Mouse (Mus musculus): ENCODE data around the gene Gmeb2. TPM values are rescaled to one million over a fixed set of nuclear protein-coding genes. Genes with fewer than 3 reads are reported as not detected.

Gene Gmeb2
- polyA plus RNA-seq, 1 experiment = 28.7 TPM

- WGBS = under 1% methylated on average over 42 of the region's 71 CpGs
- peaks cover 7% of the 10 kb centered on the region; the same call in 1 of the 2 replicates for H3K4me1 ChIP-seq (ENCODE audit: control insufficient read depth, insufficient read depth, low read length)
Observed at GRCm38 (mm10) chr2:181287338-181287957, 387 bp downstream of the Gmeb2 start.

DNA sequence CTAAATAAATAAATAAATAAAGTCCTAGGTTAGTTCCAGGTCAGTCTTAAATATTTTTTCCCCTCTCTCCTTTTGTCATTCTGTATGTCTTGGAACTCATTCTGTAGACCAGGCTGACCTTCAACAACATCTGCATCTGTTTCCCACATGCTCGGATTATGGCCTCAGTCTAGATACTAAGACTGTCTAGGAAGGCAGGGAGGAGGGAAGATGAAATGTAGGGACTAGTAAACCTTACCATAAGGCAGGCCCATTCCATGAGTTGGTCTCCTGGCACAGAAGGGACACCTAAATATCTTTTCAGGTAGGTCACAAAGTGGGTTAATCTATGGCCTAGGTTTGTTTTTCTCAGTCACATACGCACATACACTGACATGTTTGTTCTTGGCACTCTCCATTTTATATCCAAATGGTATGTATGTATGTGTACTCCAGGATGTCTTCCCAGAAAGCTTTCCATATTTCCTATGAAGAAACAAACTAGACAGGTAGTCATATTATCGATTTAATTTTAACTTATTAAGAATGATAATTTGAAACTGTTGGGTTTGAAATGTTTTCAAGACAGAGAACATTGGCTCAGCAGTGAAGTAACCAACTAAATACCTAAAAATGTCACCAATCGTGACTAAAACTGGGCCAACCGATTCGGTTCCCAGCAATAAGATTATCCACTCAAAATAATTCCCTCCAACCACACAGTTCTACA, 1.1 kb downstream of the Gmeb2 start:
- no peak for TF ChIP-seq POLR2A (IDR thresholded peaks at IDR 0.05; ENCODE audit: borderline replicate concordance, control insufficient read depth, low read depth, low read length)
- no peak for TF ChIP-seq CTCF (IDR thresholded peaks at IDR 0.05; ENCODE audit: control insufficient read depth, insufficient read depth, low read length)
- peaks cover 7% of the 10 kb centered on the region; the same call in 1 of the 2 replicates for H3K4me1 ChIP-seq (ENCODE audit: control insufficient read depth, insufficient read depth, low read length)
- WGBS = 39% methylated on average over 6 of the region's 6 CpGs

More at GRCm38 (mm10) chr2:181287338-181287957, 387 bp downstream of the Gmeb2 start:
- TF ChIP-seq POLR2A (IDR thresholded peaks at IDR 0.05; ENCODE audit: borderline replicate concordance, control insufficient read depth, low read depth, low read length) (peak; percentile 90; the same call in 1 of the 2 replicates), CTCF (IDR thresholded peaks at IDR 0.05; ENCODE audit: control insufficient read depth, insufficient read depth, low read length) (no peak)
- Histone ChIP-seq H3K27ac (ENCODE audit: control insufficient read depth, insufficient read depth, low read depth, low read length, poor library complexity) (peak overlapping the region; percentile 98), H3K4me3 (replicated peaks; ENCODE audit: control insufficient read depth, low read depth, low read length) (peak overlapping the region; percentile 92)

DNA sequence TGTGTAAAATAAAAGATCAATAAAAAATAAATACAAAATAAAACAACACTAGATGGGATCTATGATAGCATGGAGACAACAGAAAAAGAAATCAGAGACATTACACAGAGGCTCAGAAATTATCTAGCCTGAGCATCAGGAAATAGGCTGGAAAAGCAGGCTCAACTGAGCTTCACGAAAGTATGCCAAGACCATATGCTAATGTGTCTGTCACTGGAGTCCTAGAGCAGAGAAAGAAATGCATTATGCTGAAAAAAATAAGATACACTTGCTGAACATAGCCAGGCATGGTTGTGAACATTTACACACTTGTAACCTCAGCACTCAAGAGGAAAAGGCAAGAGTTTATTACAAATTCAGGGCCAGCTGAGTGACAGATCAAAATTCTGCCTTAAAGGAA, 7.9 kb downstream of the Gmeb2 start:
- Histone ChIP-seq H3K4me1 (ENCODE audit: control insufficient read depth, insufficient read depth, low read length) (no peaks in the 10 kb centered on the region), H3K27ac (ENCODE audit: control insufficient read depth, insufficient read depth, low read depth, low read length, poor library complexity) (no peak overlapping the region), H3K4me3 (replicated peaks; ENCODE audit: control insufficient read depth, low read depth, low read length) (no peak overlapping the region)
- WGBS = 78% methylated on average over 1 of the region's 1 CpGs
- TF ChIP-seq POLR2A (IDR thresholded peaks at IDR 0.05; ENCODE audit: borderline replicate concordance, control insufficient read depth, low read depth, low read length) (no peak), CTCF (IDR thresholded peaks at IDR 0.05; ENCODE audit: control insufficient read depth, insufficient read depth, low read length) (no peak)

More for the DNA sequence above, 1.1 kb downstream of the Gmeb2 start:
- peak overlapping the region; percentile 98 for H3K27ac ChIP-seq (ENCODE audit: control insufficient read depth, insufficient read depth, low read depth, low read length, poor library complexity)
- peak overlapping the region; percentile 92 for H3K4me3 ChIP-seq (replicated peaks; ENCODE audit: control insufficient read depth, low read depth, low read length)

DNA sequence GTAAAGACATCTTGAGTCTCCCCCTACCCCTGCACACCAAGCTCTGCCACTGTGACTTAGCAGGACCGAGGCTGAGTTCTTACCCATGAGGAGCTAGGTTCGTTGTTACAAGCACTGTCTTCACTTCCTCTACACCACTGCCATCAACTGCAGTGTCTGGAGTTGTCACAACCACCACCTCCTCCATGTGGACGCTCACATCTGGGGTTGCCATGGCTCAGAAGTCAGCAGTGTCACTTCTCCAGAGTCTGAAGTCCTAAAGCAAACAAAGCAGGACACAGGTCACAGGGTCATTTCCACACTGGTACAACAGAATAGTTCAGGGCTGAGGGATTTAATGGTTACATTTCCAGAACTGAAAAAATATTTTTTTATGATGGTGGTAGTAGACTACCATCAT, 10.0 kb downstream of the Gmeb2 start:
- Histone ChIP-seq H3K27ac (ENCODE audit: control insufficient read depth, insufficient read depth, low read depth, low read length, poor library complexity) (no peak overlapping the region), H3K4me1 (ENCODE audit: control insufficient read depth, insufficient read depth, low read length) (no peaks in the 10 kb centered on the region), H3K4me3 (replicated peaks; ENCODE audit: control insufficient read depth, low read depth, low read length) (no peak overlapping the region)
- WGBS = 55% methylated on average over 3 of the region's 3 CpGs
- TF ChIP-seq CTCF (IDR thresholded peaks at IDR 0.05; ENCODE audit: control insufficient read depth, insufficient read depth, low read length) (no peak), POLR2A (IDR thresholded peaks at IDR 0.05; ENCODE audit: borderline replicate concordance, control insufficient read depth, low read depth, low read length) (no peak)

GRCm38 (mm10) chr2:181276766-181277165, 11.1 kb downstream of the Gmeb2 start:
- no peak overlapping the region for H3K27ac ChIP-seq (ENCODE audit: control insufficient read depth, insufficient read depth, low read depth, low read length, poor library complexity)
- TF ChIP-seq POLR2A (IDR thresholded peaks at IDR 0.05; ENCODE audit: borderline replicate concordance, control insufficient read depth, low read depth, low read length) (no peak), CTCF (IDR thresholded peaks at IDR 0.05; ENCODE audit: control insufficient read depth, insufficient read depth, low read length) (no peak)
- WGBS = 60% methylated on average over 1 of the region's 1 CpGs
- H3K4me1 ChIP-seq (ENCODE audit: control insufficient read depth, insufficient read depth, low read length) = no peaks in the 10 kb centered on the region
- H3K4me3 ChIP-seq (replicated peaks; ENCODE audit: control insufficient read depth, low read depth, low read length) = no peak overlapping the region

- Histone ChIP-seq H3K4me1 (ENCODE audit: control insufficient read depth, insufficient read depth, low read length) (no peaks in the 10 kb centered on the region), H3K27ac (ENCODE audit: control insufficient read depth, insufficient read depth, low read depth, low read length, poor library complexity) (no peak overlapping the region), H3K4me3 (replicated peaks; ENCODE audit: control insufficient read depth, low read depth, low read length) (no peak overlapping the region)
- WGBS = 29% methylated on average over 4 of the region's 4 CpGs
- no peak for TF ChIP-seq POLR2A (IDR thresholded peaks at IDR 0.05; ENCODE audit: borderline replicate concordance, control insufficient read depth, low read depth, low read length)
Observed at GRCm38 (mm10) chr2:181274639-181275038, 13.2 kb downstream of the Gmeb2 start.

DNA sequence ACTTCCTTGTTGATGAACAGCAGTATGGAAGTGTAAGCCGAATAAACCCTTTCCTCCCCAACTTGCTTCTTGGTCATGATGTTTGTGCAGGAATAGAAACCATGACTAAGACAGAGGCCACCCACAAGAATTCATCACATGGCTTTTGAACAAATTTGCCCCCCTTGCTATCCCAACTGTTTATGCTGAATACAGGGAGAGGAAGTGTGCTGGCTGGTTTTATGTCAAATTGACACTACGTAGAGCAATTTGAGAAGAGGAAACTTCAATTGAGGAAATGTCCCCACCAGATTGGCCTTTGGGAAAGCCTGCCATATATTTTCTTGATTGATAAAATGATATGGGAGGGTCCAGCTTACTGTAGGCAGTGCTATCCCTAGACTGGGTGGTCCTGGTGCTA, 14.0 kb downstream of the Gmeb2 start:
- WGBS = 62% methylated on average over 2 of the region's 2 CpGs
- no peak overlapping the region for H3K4me3 ChIP-seq (replicated peaks; ENCODE audit: control insufficient read depth, low read depth, low read length)
- no peak overlapping the region for H3K27ac ChIP-seq (ENCODE audit: control insufficient read depth, insufficient read depth, low read depth, low read length, poor library complexity)
- H3K4me1 ChIP-seq (ENCODE audit: control insufficient read depth, insufficient read depth, low read length) = no peaks in the 10 kb centered on the region
- TF ChIP-seq CTCF (IDR thresholded peaks at IDR 0.05; ENCODE audit: control insufficient read depth, insufficient read depth, low read length) (no peak), POLR2A (IDR thresholded peaks at IDR 0.05; ENCODE audit: borderline replicate concordance, control insufficient read depth, low read depth, low read length) (no peak)

DNA sequence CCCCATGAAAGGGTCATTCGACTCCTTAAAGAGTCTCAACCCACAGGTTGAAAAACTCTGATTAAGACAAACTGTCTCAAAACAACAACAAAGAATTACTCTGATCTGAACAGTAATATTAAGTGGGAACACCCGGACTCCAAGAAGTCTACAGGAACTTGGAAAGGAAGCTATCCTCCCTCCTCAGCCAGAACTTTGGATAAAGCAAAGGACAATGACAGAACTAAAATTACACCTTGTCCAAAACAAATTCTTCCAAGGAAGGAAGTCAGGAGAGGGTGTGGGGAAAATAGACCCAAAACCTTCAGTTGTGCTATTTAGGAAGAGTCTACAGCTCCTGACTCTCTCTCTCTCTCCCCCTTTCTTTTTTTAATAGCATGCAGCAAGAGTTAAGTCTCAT, 15.7 kb downstream of the Gmeb2 start:
- Histone ChIP-seq H3K4me3 (replicated peaks; ENCODE audit: control insufficient read depth, low read depth, low read length) (no peak overlapping the region), H3K27ac (ENCODE audit: control insufficient read depth, insufficient read depth, low read depth, low read length, poor library complexity) (no peak overlapping the region), H3K4me1 (ENCODE audit: control insufficient read depth, insufficient read depth, low read length) (no peaks in the 10 kb centered on the region)
- TF ChIP-seq CTCF (IDR thresholded peaks at IDR 0.05; ENCODE audit: control insufficient read depth, insufficient read depth, low read length) (no peak), POLR2A (IDR thresholded peaks at IDR 0.05; ENCODE audit: borderline replicate concordance, control insufficient read depth, low read depth, low read length) (no peak)
- 88% methylated on average over 2 of the region's 2 CpGs for WGBS
